Mouse (Mus musculus): ENCODE data around the gene Hnrnpul2. TPM values are rescaled to one million over a fixed set of nuclear protein-coding genes. Genes with fewer than 3 reads are reported as not detected.

Gene Hnrnpul2
- polyA plus RNA-seq, 1 experiment from 2014 or later: 6.0 TPM

Other genes with a start within 250 kb of the Hnrnpul2 start
- gene Slc22a8, start 228.8 kb upstream of the Hnrnpul2 start, polyA plus RNA-seq (2016; fragmentation: Nextera tagmentation; extraction: Ambion mirVana): 0.26 TPM in 1 of 2 replicates, not detected in the other
- gene Slc22a6, start 202.0 kb upstream of the Hnrnpul2 start, polyA plus RNA-seq (2016; fragmentation: Nextera tagmentation; extraction: Ambion mirVana): not detected in 2 replicates
- 0.41 and 0.47 TPM in 2 replicates for gene Chrm1, start 156.2 kb upstream of the Hnrnpul2 start, polyA plus RNA-seq (2016; fragmentation: Nextera tagmentation; extraction: Ambion mirVana)
- gene Slc3a2, start 96.6 kb upstream of the Hnrnpul2 start, polyA plus RNA-seq (2016; fragmentation: Nextera tagmentation; extraction: Ambion mirVana): 114 and 115 TPM in 2 replicates
- gene Wdr74, start 84.2 kb upstream of the Hnrnpul2 start, polyA plus RNA-seq (2016; fragmentation: Nextera tagmentation; extraction: Ambion mirVana): 92.4 and 96.6 TPM in 2 replicates
- gene 1700092M07Rik, start 79.3 kb upstream of the Hnrnpul2 start, polyA plus RNA-seq (2016; fragmentation: Nextera tagmentation; extraction: Ambion mirVana): 2.7 and 3.5 TPM in 2 replicates
- 168 and 169 TPM in 2 replicates for gene Stx5a, start 78.6 kb upstream of the Hnrnpul2 start, polyA plus RNA-seq (2016; fragmentation: Nextera tagmentation; extraction: Ambion mirVana)
- gene Nxf1, start 62.9 kb upstream of the Hnrnpul2 start, polyA plus RNA-seq (2016; fragmentation: Nextera tagmentation; extraction: Ambion mirVana): 219 and 237 TPM in 2 replicates
- gene Tmem223, start 49.0 kb upstream of the Hnrnpul2 start, polyA plus RNA-seq (2016; fragmentation: Nextera tagmentation; extraction: Ambion mirVana): 206 and 215 TPM in 2 replicates
- 50.2 and 51.5 TPM in 2 replicates for gene Tmem179b, start 45.5 kb upstream of the Hnrnpul2 start, polyA plus RNA-seq (2016; fragmentation: Nextera tagmentation; extraction: Ambion mirVana)
- gene Taf6l, start 33.6 kb upstream of the Hnrnpul2 start, polyA plus RNA-seq (2016; fragmentation: Nextera tagmentation; extraction: Ambion mirVana): 38.8 and 41.8 TPM in 2 replicates
- gene Polr2g, start 21.4 kb upstream of the Hnrnpul2 start, polyA plus RNA-seq (2016; fragmentation: Nextera tagmentation; extraction: Ambion mirVana): 174 and 189 TPM in 2 replicates
- gene Zbtb3, start 17.5 kb upstream of the Hnrnpul2 start, polyA plus RNA-seq (2016; fragmentation: Nextera tagmentation; extraction: Ambion mirVana): 6.1 and 6.2 TPM in 2 replicates
- 70.3 and 77.2 TPM in 2 replicates for gene Ttc9c, start 677 bp upstream of the Hnrnpul2 start, polyA plus RNA-seq (2016; fragmentation: Nextera tagmentation; extraction: Ambion mirVana)
- not detected in 2 replicates for gene AC129217.1, start 9.8 kb downstream of the Hnrnpul2 start, polyA plus RNA-seq (2016; fragmentation: Nextera tagmentation; extraction: Ambion mirVana)
- 43.1 and 43.2 TPM in 2 replicates for gene Bscl2, start 17.5 kb downstream of the Hnrnpul2 start, polyA plus RNA-seq (2016; fragmentation: Nextera tagmentation; extraction: Ambion mirVana)
- gene Gng3, start 19.2 kb downstream of the Hnrnpul2 start, polyA plus RNA-seq (2016; fragmentation: Nextera tagmentation; extraction: Ambion mirVana): 10.7 and 12.0 TPM in 2 replicates
- 0.24 and 0.58 TPM in 2 replicates for gene Lrrn4cl, start 30.8 kb downstream of the Hnrnpul2 start, polyA plus RNA-seq (2016; fragmentation: Nextera tagmentation; extraction: Ambion mirVana)
- 184 and 185 TPM in 2 replicates for gene Ubxn1, start 51.5 kb downstream of the Hnrnpul2 start, polyA plus RNA-seq (2016; fragmentation: Nextera tagmentation; extraction: Ambion mirVana)
- gene Uqcc3, start 60.9 kb downstream of the Hnrnpul2 start, polyA plus RNA-seq (2016; fragmentation: Nextera tagmentation; extraction: Ambion mirVana): 64.0 and 66.0 TPM in 2 replicates
- 82.5 and 112 TPM in 2 replicates for gene Lbhd1, start 63.7 kb downstream of the Hnrnpul2 start, polyA plus RNA-seq (2016; fragmentation: Nextera tagmentation; extraction: Ambion mirVana)
- gene Gm49403, start 63.9 kb downstream of the Hnrnpul2 start, polyA plus RNA-seq (2016; fragmentation: Nextera tagmentation; extraction: Ambion mirVana): not detected in 2 replicates
- 112 and 114 TPM in 2 replicates for gene 1810009A15Rik, start 68.8 kb downstream of the Hnrnpul2 start, polyA plus RNA-seq (2016; fragmentation: Nextera tagmentation; extraction: Ambion mirVana)
- not detected in 2 replicates for gene Gm49416, start 68.9 kb downstream of the Hnrnpul2 start, polyA plus RNA-seq (2016; fragmentation: Nextera tagmentation; extraction: Ambion mirVana)
- gene Ints5, start 73.0 kb downstream of the Hnrnpul2 start, polyA plus RNA-seq (2016; fragmentation: Nextera tagmentation; extraction: Ambion mirVana): 48.9 and 51.3 TPM in 2 replicates
- gene Ganab, start 78.1 kb downstream of the Hnrnpul2 start, polyA plus RNA-seq (2016; fragmentation: Nextera tagmentation; extraction: Ambion mirVana): 116 and 117 TPM in 2 replicates
- 53.5 and 53.6 TPM in 2 replicates for gene B3gat3, start 100.4 kb downstream of the Hnrnpul2 start, polyA plus RNA-seq (2016; fragmentation: Nextera tagmentation; extraction: Ambion mirVana)
- gene Rom1, start 109.3 kb downstream of the Hnrnpul2 start, polyA plus RNA-seq (2016; fragmentation: Nextera tagmentation; extraction: Ambion mirVana): 2.4 and 2.6 TPM in 2 replicates
- 34.6 and 34.9 TPM in 2 replicates for gene Eml3, start 109.5 kb downstream of the Hnrnpul2 start, polyA plus RNA-seq (2016; fragmentation: Nextera tagmentation; extraction: Ambion mirVana)
- 227 and 231 TPM in 2 replicates for gene Mta2, start 121.9 kb downstream of the Hnrnpul2 start, polyA plus RNA-seq (2016; fragmentation: Nextera tagmentation; extraction: Ambion mirVana)
- gene Tut1, start 133.8 kb downstream of the Hnrnpul2 start, polyA plus RNA-seq (2016; fragmentation: Nextera tagmentation; extraction: Ambion mirVana): 37.9 and 39.7 TPM in 2 replicates
- 472 and 476 TPM in 2 replicates for gene Eef1g, start 147.0 kb downstream of the Hnrnpul2 start, polyA plus RNA-seq (2016; fragmentation: Nextera tagmentation; extraction: Ambion mirVana)
- 20.5 and 24.1 TPM in 2 replicates for gene Ahnak, start 169.3 kb downstream of the Hnrnpul2 start, polyA plus RNA-seq (2016; fragmentation: Nextera tagmentation; extraction: Ambion mirVana)

Data from limb, embryonic 12.5 days (tissue).